Mouse (Mus musculus) 3134 (cell line): ENCODE measurements at regions not wholly inside any gene's neighbourhood (a gene's known extent, or its start where the extent isn't known, plus 50 kb on each side); places are given as distances from the start of the nearest gene placed in this dataset.

Experiments
- DNase-seq: peaks from one replicate; pipeline ENCODE4 v3.0.0-alpha.2; 2011; ENCODE audit warnings: low spot score; ENCODE audit not compliant: insufficient read length; ENCODE audit errors: extremely low read depth

- no peak for DNase-seq
These were observed 324.3 kb upstream of the Nrp1 start for GRCm38 (mm10) chr8:128034127-128034526.

- DNase-seq = no peak
These were observed 322.7 kb upstream of the Nrp1 start for GRCm38 (mm10) chr8:128035672-128036071.

GRCm38 (mm10) chr8:128039341-128040064 lies 318.9 kb upstream of the Nrp1 start:
- DNase-seq = no peak

GRCm38 (mm10) chr8:128042877-128043276 lies 315.5 kb upstream of the Nrp1 start:
- no peak for DNase-seq

GRCm38 (mm10) chr8:128043392-128043791 lies 315.0 kb upstream of the Nrp1 start:
- DNase-seq = no peak

GRCm38 (mm10) chr8:128056251-128056650 lies 302.2 kb upstream of the Nrp1 start:
- no peak for DNase-seq

GRCm38 (mm10) chr8:128057845-128058244 lies 300.6 kb upstream of the Nrp1 start:
- no peak for DNase-seq

- DNase-seq = no peak
These were observed 298.6 kb upstream of the Nrp1 start for GRCm38 (mm10) chr8:128059817-128060216.

GRCm38 (mm10) chr8:128064211-128064610 lies 294.2 kb upstream of the Nrp1 start:
- DNase-seq = no peak

- DNase-seq = no peak
These were observed 293.3 kb upstream of the Nrp1 start for GRCm38 (mm10) chr8:128065127-128065526.

- no peak for DNase-seq
These were observed 292.3 kb upstream of the Nrp1 start for GRCm38 (mm10) chr8:128065964-128066680.

GRCm38 (mm10) chr8:128069749-128070148 lies 288.7 kb upstream of the Nrp1 start:
- DNase-seq = peak; percentile 30

GRCm38 (mm10) chr8:128075566-128075965 lies 282.8 kb upstream of the Nrp1 start:
- DNase-seq = no peak

GRCm38 (mm10) chr8:128076226-128076625 lies 282.2 kb upstream of the Nrp1 start:
- DNase-seq = no peak

GRCm38 (mm10) chr8:128078740-128079139 lies 279.7 kb upstream of the Nrp1 start:
- no peak for DNase-seq

GRCm38 (mm10) chr8:128085800-128086199 lies 272.6 kb upstream of the Nrp1 start:
- no peak for DNase-seq

GRCm38 (mm10) chr8:128087500-128087899 lies 270.9 kb upstream of the Nrp1 start:
- DNase-seq = no peak

GRCm38 (mm10) chr8:128092826-128093225 lies 265.6 kb upstream of the Nrp1 start:
- DNase-seq = no peak

GRCm38 (mm10) chr8:128095451-128095850 lies 263.0 kb upstream of the Nrp1 start:
- no peak for DNase-seq

GRCm38 (mm10) chr8:128097601-128098000 lies 260.8 kb upstream of the Nrp1 start:
- no peak for DNase-seq

GRCm38 (mm10) chr8:128103380-128103779 lies 255.0 kb upstream of the Nrp1 start:
- DNase-seq = no peak

GRCm38 (mm10) chr8:128106569-128106968 lies 251.8 kb upstream of the Nrp1 start:
- no peak for DNase-seq
